Mouse (Mus musculus) forelimb bud, embryonic 11.5 days (tissue): ENCODE results near the gene Plrg1.

Source experiments
- DNase-seq: peaks from one replicate; pipeline ENCODE4 v3.0.0-alpha.2; 2012; ENCODE audit warnings: low read depth, low spot score

The Plrg1 gene

DNA sequence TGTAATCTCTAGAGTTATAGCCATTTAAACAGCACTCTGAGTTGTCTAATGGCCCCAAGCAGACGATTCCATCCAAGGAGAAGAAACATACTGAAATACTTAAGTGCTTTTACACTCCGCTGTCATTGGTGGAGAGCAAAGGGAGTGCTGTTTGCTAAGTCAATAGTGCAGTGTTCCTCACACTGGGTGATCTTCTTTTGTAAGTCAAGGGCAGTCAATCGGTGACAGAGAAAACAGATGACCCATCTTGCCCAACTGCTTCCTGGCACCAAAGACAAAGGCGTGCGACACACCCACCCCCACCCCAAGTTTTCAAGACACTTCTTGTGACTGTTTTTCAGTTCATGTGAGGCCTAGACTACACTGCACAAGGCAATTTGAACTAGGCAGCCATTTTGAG is 3.2 kb upstream of the Plrg1 start:
- DNase-seq = no peak

DNA sequence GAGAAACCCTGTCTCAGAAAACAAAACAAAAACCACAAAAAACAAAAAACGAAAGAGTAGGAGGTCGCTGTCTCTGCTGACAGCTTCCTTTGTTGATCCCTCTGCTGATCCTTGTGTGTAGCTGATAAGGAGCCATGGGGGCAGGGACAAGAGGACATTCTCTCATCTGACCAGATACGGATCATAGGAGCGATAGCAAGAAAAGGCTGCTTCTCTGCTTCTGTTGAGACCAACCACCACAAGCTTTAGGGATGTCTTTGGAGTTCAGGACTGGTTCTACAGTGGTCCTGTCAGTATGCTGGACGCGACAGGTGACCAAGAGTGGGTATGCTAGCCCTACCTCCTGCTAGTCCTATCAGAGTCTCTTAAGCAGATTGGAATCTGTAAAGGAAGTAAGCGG is 2.2 kb upstream of the Plrg1 start:
- DNase-seq = no peak

DNA sequence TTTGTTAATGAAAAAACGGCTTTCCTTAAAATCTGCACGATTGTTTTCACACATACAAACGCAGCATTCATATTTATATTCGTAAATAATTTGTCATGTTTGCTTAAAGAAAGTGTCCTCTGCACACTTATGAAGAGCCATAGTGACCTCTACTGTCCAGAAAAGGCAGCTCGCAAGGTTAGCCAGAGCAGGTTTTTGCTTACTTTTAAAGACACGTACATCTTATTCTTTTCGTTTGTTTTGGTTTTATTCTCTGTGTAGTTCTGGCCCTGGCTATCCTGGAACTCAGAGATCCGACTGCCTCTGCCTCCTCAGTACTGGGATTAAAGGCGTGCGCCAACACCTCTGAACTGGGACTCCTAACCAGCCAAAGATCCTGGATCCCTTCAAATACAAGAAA is 1.6 kb upstream of the Plrg1 start:
- no peak for DNase-seq

DNA sequence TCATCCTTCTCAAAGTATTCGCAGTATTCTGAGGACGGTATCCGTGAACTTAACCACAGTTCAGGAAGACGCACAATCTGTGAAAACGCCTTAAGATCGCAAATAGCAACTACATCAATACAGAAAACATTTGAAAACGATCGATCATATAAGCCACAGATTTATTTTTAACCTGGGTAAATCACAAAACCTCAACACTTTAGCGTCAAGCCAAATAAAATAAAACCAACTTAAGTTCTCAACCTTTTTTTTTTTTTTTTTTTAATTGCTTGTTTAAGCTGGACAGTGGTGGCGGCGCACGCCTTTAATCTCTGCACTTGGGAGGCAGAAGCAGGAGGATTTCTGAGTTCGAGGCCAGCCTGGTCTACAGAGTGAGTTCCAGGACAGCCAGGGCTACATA is 563 bp upstream of the Plrg1 start:
- no peak for DNase-seq

DNA sequence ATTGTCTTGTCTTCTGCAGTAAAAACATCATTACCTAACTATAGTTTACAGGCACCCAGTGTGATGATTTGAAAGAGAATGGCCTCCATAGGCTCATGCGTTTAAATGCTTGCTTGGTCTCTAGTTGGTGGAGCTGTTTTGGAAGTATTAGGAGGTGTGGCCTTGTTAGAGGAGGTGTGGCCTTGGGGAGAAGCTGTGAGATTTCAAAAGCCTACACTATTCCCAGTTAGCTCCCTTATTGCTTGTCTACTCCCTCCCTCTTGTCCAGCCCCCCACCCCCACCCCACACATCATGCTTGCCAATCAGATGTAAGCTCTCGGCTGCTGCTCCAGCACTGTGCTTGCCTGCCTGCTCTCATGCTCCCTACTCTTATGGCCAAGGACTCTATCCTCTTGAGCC is 1.7 kb downstream of the Plrg1 start:
- DNase-seq = no peak

DNA sequence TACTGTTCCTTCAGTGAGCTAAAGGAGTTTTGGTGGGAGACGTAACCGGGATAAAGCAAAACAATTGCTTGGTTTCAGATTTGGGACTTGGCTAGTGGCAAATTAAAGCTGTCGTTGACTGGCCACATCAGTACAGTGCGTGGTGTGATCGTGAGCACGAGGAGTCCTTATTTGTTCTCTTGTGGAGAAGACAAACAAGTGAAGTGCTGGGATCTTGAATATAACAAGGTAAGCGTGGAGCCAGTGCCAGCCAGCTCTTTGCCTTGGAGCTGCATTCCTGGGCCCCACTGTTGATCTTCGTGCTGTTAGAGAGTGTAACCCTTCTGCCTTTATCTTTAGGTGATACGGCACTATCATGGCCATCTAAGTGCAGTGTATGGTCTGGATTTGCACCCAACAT is 12.6 kb downstream of the Plrg1 start:
- DNase-seq = no peak

DNA sequence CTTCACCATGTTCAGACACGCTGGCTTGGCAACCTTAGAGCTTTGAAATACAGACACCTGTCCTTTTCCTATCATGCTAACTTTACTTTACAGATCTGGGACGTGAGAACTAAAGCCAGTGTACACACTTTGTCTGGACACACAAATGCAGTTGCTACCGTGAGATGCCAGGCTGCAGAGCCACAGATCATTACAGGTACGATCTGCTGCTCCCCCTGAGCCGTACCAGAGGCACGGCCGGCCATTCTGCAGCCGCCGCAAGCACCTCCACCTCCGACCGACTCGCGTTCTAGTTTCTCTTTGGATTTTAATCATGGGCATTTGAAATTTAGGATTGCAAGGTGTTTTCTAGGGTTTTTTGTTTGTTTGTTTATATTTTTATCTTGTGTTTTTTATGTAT is 13.5 kb downstream of the Plrg1 start:
- no peak for DNase-seq

DNA sequence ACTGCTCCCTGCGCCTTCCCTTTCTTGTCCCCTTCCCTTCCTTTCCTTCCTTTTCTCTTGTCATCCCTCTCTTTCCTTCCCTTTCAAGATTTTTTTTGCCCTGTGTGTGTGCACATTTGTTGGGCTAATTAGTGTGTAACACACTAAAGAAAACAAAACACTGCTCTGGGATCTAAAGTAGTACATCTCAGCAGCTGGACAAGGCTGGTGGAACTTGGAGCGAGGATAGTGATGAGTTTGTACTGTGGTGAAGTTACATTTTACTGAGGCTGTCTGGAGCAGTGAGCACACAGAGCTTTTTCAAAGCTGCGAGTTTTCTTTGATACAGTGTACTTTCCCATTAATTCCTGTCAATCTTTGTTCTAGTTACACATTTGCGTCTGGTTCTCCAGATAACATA is 14.9 kb downstream of the Plrg1 start:
- DNase-seq = no peak

DNA sequence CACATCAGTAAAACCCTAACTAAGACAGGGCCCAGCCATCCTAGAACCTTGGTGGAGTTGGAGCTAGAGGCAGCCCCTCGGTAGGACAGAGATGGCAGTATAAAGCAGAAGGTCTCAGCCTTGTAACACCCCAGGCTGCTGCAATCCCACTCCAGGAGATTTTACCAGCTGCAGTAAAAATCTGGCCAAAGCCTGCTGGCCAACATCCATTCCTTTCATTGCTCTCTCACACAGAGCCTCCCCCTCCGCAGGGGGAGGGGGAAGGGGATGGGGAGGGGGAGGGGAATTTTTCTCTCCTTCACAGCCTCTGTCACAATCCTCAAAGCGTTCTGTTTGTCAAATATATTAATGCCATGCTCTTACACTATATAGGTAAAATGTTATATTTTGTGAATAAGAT is 21.2 kb downstream of the Plrg1 start:
- DNase-seq = no peak

DNA sequence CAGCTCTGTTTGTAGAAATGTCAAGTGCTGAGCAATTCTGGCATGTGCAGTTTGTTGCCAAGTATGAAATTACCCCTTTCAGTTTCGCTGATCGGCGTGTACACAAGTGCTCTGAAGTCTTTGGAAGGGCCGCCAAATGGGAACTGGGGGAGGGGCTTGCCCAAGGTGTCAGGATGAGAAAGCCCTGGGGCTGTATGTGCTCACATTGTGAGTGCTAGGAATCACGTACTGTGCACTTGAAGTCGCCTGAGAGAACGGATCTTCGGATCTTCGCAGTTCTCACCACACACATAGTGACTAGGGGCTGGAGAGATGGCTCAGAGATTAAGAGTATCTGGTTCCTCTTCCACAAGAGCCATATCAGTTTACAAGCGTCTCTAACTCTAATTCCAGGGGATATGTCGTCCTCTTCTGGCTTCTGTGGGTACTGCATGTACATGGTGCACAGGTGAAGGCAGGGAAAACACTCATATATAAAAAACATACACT is 25.3 kb downstream of the Plrg1 start:
- DNase-seq = peak; percentile 63

DNA sequence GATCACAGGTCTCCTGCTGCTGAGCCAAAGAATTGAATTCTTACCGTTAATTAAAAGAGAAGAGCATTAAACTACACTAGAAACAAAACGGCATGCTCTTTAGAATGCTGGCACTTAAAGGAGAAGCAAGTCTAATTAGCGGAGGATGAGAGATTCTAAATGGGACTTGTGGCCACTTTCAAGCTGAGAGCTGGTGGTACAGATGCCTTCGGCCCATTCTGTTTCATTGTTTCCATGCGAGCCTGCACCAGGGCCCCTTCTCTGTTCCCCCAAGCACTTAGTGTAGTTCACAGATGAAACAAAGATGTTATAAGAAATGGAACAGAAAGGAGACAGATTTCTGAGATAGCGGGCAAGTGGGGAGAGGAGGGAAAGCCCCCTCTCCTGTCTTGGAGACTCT is 42.3 kb downstream of the Plrg1 start:
- no peak for DNase-seq

DNA sequence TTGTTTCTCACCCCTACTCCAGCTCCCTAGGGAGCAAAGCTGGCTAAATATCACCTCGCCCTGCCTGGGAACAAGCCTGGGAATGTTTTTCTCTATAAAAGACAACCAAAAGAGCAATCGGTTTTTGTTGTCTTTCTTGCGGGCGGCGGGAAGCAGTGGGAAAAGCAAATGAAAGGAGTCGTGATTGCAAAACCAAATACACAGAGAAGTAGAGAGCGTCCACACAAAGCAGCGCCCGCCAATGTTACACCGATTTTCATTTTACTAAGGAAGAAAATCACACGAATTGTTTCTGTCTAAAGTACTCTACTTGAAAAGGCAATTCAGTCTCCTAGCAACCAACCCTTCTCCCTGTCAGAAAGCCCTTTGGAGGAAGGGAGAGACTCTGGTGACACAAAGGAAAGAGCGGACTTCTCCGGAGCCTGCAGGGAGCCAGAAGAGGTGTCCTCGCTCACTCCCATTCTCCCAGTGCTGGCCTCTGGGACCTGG is 43.3 kb downstream of the Plrg1 start:
- DNase-seq = no peak

DNA sequence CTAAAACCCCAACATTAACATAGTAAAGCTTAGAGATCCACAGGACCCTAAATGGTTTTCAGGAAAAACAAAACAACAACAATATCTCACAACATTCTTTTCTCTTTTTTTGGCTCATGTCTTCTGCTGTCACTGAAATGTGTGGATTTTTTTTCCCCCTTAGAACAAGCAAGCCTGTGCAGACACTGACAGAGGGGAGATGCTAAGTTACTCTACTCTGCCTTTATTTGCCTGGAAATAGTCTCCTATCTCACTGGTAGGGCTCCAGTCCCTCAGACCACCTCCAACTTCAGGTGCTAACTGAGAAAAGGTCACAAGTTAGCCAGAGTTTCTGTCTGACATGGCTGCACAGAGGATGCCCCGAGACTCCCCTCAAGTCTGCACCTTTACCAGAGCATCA is 43.8 kb downstream of the Plrg1 start:
- no peak for DNase-seq

DNA sequence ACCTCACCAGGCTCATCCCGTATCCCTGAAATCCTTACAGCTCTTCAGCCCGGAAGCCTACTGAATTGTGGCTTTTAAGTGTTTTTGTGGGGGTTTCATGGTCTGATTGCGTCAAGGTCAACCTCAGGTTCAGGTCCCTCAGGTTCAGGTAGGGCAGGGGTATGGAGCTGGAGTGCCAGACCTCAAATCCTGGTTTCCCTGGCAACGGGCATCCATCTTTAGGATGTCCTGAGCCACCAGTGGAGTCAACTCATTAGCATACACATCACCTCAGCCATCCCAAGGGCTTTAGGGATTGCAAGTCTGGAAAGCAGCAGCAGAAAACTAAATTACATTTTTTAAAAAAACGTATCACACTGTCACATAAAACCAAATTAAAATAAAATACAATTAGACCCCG is 44.3 kb downstream of the Plrg1 start:
- DNase-seq = no peak

DNA sequence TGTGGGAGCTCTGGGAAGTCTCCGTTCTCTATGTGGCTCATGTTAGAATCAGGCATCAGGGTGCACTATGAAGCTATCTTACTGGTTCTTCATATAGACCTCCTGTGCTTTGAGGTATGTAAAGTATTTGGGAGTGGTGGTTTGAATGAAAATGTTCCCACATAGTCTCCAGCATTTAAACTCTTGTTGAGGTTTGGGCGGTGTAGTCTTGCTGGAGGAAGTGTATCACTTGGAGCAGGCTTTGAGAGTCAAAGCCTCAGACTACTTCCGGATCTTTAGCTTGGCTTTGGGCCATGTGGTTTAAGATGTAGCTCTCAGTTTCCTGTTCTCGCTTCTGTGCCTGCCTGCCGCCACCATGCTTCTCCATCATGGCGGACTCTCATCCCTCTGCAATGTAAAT is 47.0 kb downstream of the Plrg1 start:
- DNase-seq = no peak

DNA sequence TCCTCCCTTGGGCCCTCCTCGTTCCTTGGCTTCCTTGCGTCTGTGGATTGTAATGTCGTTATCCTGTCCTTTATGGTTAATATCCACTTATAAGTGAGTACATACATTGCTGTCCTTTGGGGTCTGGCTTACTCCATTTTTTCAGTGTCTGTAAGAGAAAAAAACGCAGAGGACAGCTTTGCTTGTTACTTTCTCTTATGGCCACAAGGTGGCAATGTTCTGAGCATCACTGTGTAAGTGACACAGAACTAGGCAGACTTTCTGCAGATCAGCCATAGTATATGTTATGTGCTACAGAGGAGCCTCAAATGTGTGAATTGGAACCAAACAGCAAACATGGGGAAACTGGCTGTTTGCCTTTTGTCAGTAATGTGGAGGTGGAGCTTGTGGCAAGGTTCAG is 54.8 kb downstream of the Plrg1 start:
- no peak for DNase-seq

DNA sequence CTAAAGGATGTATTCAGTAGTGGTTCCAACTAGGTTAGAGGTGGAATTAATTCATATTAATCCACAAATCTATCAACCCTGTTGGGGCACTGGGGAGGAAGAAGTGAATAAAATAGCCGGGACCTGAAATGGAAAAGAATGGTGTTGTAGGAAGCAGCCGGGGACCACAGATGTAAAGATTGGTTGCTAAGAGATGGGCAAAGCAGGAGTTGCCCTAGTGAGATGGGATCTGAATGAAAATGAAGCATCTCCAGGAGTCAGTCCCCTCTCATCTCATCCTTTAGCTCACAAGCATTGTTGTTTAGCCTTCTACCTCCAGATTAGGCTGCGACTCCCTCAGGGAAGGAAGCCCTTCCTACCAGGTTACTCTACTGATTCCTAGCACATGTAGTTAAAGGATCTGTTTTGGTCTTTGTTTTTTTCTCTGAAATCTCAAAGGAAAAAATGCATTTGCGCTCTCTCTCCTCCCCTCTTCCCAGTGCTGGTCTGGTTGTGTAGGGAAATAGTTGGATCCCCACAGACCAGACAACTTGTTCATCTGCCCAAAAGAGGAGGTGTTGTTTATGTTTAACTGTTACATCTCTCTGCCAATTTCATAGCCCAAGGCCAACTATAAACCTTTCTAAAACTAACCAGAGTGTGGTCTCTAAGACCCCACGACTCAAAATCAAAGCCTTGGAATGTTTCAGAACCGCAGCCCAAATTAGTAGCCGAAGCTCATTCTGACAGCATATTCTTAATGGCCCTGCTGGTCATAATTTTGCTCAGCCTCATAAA is 56.4 kb downstream of the Plrg1 start:
- no peak for DNase-seq

DNA sequence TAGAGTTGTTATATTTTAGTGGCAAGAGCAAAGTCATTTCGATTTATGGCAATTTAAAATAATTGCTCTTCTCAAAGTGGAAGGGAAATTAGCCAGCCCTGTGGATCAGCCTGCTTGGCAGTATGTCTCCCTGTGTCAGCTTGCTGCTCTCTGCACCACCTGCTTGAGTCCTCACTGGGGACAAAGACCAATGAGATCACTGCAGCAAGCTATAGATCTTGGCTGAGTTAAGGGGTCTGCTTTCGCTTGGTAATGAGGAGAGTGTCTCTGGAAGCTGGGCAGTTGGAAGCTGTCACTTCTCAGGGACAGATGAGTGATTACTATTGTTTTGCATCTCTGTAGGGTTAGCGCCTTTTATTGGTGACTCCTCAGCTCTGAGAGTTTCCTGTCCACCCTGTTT is 57.5 kb downstream of the Plrg1 start:
- DNase-seq = no peak

DNA sequence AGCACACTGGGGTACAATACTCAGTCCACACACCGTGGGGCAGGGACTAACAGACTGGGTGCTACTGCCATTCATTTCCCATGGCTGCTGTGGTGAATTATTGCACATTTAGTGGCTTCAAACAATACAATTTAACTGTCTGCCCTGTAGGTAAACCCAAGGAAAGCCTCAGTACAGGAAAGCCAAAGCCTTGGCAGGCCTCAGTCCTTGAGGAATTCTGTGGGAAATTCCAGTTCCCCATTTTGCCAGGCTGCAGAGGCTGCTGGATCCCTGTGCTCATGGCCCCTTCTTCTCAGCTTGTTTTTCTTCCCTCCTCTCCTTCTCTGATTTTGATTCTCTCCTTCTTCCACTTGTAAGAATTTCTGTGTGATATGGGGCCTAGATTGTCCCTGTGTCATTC is 59.6 kb downstream of the Plrg1 start:
- no peak for DNase-seq

DNA sequence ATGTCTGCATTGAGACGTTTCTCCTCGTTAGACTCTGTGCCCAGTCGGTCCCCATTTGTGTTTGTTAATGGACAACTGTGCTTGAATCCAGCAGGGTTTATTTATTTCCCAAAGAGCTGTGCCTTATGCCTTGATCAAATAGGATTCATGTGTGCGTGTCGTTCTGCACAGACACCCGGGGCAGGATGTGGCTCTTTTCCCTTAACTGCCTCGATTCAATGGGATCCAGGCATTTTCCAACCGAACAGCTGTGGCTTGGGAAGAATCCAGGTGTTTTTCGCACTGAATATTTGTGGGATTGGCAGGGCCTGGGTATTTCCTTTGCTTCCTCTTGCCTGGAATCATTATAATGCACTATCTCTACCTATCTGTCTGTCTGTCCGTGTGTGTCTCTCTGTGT is 62.3 kb downstream of the Plrg1 start:
- DNase-seq = no peak
